Mouse (Mus musculus) forelimb bud, embryonic 11.5 days (tissue): ENCODE results near the gene Nav1.

Experiments used
- DNase-seq: peaks from one replicate; pipeline ENCODE4 v3.0.0-alpha.2; 2012; ENCODE audit warnings: low read depth, low spot score

Nav1 gene

GRCm38 (mm10) chr1:135617344-135617743 is 10.2 kb upstream of the Nav1 start:
- DNase-seq = no peak

DNA sequence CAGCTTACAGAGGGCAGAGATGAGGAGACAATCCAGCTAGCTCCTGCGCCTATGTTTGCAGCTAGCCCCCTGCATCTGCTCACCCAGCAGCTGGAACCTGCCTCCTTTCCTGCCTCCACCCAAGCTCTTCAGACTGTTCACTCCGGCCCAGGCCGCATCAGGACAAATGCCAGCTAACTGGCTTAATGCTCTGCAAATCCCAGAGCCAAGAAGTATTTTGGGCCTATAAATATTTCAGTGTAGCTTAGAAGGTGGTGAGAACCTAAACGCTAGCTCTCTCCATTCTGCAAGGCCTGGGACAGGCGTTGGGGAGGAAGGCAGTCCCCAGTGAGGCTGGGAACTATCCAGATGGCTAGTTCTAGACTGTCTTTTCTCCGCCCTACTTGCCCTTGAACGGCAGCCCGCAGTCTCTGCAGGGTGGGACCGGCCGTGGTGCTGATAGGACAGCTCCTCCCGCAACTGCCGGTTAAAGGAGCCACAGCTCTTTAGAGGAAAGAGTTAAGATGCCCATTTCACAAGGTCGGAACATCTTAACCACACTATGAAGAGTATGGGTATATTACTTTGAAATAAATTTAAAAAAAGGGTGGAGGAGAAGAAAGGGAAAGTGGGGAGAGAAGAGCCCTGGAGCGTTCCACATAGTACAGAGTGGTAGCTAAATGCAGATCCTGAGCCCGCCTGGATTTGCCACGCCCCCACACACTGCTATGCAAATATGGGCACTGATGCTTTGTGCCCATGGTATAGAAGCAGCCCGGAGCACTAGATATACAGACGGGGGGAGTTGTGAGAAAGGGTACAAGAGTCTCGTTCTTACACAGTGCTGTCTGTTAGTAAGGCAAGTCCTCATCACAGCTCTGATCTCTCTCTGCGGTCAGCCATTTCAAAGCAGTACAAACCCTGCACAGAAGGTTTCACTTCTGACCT is 8.9 kb upstream of the Nav1 start:
- DNase-seq = peak; percentile 73

- DNase-seq = no peak
Measured at GRCm38 (mm10) chr1:135609621-135610020, 2.5 kb upstream of the Nav1 start.

- no peak for DNase-seq
Measured at GRCm38 (mm10) chr1:135606355-135607015, 610 bp downstream of the Nav1 start.

DNA sequence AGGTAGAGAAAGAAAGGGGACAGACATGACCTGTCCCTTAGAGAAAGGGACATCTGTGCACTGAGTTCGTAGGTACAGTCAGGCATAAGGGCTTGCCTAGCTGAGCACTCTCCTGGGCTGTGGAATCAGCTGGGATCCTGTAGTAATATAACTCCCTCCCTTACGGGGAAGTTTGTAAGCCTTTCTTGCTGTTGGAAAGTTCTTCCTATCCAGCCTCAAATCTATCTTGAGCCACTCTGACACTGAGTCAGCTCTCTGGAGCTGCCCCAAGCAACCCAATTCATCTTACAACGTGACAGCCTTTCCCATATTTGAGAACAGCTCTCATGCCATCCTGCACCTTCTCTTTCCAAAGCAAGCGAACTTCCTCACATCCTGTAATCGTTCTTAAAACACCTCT is 1.6 kb downstream of the Nav1 start:
- DNase-seq = no peak

- no peak for DNase-seq
Measured at GRCm38 (mm10) chr1:135604361-135605052, 2.6 kb downstream of the Nav1 start.

- DNase-seq = no peak
Measured at GRCm38 (mm10) chr1:135603121-135603870, 3.8 kb downstream of the Nav1 start.

- no peak for DNase-seq
Measured at GRCm38 (mm10) chr1:135600023-135601005, 6.8 kb downstream of the Nav1 start.

- DNase-seq = no peak
Measured at GRCm38 (mm10) chr1:135598251-135598879, 8.7 kb downstream of the Nav1 start.

GRCm38 (mm10) chr1:135594279-135594903 is 12.7 kb downstream of the Nav1 start:
- DNase-seq = no peak

DNA sequence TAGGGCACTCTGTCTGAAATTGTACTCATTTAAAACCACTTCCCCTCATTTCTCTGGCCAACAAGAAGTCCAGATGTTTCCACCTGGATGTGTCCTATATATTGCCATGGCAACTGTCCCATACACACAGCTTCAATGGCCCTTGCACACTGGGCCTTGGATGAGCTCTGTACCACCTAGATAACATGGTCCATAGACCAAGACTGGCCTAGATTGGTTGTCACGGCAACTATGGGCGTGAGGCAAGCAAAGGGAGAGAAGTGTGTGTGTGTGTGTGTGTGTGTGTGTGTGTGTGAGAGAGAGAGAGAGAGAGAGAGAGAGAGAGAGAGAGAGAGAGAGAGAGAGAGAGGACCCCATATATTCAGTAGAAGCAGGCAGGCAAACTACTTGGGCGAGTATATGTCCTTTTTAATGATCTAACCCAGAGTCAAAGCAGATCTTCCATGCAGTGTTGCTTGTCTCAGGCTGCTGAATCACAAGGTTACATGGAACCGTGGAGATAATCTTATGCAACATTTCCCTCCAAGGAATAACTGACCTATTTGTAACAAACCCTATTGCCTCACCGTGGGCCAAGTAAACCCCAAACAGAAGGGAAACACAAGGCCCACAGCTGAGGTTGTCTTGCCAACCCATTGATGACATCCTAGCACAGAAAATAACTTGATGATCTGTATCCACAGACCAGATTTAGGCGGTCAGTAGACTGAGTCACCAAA is 13.4 kb downstream of the Nav1 start:
- DNase-seq = no peak

DNA sequence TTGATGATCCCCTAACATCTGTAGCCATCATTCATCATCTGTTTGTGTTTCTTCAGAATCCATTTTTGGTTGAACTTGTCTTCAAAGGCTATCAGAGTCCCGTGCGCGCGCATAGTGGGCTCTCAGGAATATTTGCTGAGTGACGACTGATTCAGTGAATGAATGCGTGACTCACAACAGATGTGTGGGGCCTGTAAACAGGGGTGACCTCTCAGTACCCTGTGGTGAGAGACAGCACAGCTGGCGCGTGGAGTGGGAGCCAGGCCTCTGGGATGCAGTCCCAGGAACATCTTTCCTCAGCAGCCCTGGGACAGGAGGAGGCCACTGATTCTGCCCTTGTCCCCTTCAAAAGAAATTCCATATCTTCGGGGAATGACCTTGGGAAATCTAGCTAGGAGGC is 16.3 kb downstream of the Nav1 start:
- DNase-seq = no peak

GRCm38 (mm10) chr1:135588973-135589372 is 18.1 kb downstream of the Nav1 start:
- no peak for DNase-seq

DNA sequence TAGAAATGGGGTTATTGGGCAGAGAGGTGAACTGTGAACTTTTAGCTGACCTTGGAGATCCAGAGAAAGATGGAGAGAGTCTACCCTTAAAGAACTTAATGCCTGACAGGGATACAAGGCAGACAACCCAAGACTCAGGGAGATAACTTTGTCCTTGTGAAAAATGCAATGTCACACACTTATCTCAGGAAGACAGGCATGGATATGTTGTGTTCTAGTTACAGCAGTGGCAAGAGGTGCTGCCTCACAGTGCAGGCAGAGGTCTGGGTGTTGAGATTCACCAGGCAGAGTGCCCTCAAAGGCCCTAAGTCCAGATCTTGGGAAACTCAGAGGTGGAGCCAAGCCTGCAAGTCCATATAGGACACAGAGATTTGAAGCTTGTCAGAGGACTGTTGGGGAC is 20.2 kb downstream of the Nav1 start:
- no peak for DNase-seq

DNA sequence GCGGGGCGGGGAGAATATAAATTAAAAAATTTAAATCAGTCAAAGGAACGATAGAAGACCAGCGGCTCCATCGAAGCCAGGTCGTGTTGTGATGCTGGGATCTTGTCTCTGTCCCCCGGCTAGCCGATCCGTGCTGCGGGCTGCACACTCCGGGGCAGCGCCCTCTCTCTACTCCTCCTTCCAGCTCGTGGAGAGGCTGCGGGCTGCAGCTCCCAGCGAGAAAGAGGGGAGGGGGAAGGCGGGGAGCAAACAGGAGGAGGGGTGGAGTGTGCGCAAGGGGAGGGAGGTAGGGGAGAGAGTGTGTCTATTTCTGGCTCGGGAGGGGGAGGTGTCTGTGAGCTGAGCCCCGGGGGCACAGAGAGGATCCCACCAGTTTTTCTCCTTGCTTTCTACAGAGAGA is 21.5 kb downstream of the Nav1 start:
- DNase-seq = peak; percentile 26

GRCm38 (mm10) chr1:135584587-135585541 is 22.2 kb downstream of the Nav1 start:
- peak; percentile 46 for DNase-seq

- peak; percentile 31 for DNase-seq
Measured at GRCm38 (mm10) chr1:135583678-135584515, 23.2 kb downstream of the Nav1 start.
